ENCODE assay signal across 32 mouse cellular contexts in genomic region chr9:114922209-114922608, GRCm38 (mm10). TPM values are rescaled to one million over a fixed set of nuclear protein-coding genes. Genes with fewer than 3 reads are reported as not detected.
"Had no signal": no experiment of that assay in that cellular context is flagged by ENCODE, and none has a peak within 500 bp of the region (broad histone marks: within the 10 kb centered on the region; RNA-seq: fewer than 3 reads in every experiment).

No protein-coding gene starts in this region.

- DNase-seq: left cerebral cortex, postnatal 4 days; liver; liver, embryonic 13.5 days; liver, postnatal 0 days; lung, adult 18-20 months; lung, adult 2 months; lung, postnatal 10 days; lung, postnatal 14 days; lung, postnatal 36 days; lung, postnatal 4 days; midbrain, embryonic 14.5 days had no signal

- H3K27me3 ChIP-seq: limb, embryonic 12.5 days; limb, embryonic 13.5 days; limb, embryonic 15.5 days; liver, embryonic 12.5 days; liver, embryonic 13.5 days; liver, embryonic 15.5 days; lung, embryonic 15.5 days; megakaryocyte, embryonic 14.5 days; midbrain, embryonic 12.5 days; midbrain, embryonic 15.5 days; neural tube, embryonic 12.5 days had no signal

- H3K9me3 ChIP-seq: limb, embryonic 12.5 days; limb, embryonic 13.5 days; limb, embryonic 15.5 days; liver, embryonic 12.5 days; liver, embryonic 13.5 days; liver, embryonic 15.5 days; lung, embryonic 15.5 days; megakaryocyte, embryonic 14.5 days; midbrain, embryonic 10.5 days; midbrain, embryonic 12.5 days; midbrain, embryonic 15.5 days; neural tube, embryonic 12.5 days had no signal

- H3K27ac ChIP-seq: left cerebral cortex, adult 2 months; limb, embryonic 12.5 days; limb, embryonic 13.5 days; limb, embryonic 15.5 days; liver, embryonic 12.5 days; liver, embryonic 13.5 days; liver, embryonic 14.5 days; liver, embryonic 15.5 days; lung, embryonic 15.5 days; macrophage; midbrain, embryonic 10.5 days; midbrain, embryonic 12.5 days; midbrain, embryonic 15.5 days; neural tube, embryonic 12.5 days had no signal

- ATAC-seq: liver, embryonic 12.5 days; liver, postnatal 0 days; lung, postnatal 0 days; midbrain, embryonic 15.5 days; midbrain, embryonic 16.5 days had no signal

- H3K36me3 ChIP-seq: liver, embryonic 13.5 days; liver, embryonic 15.5 days; lung, embryonic 15.5 days; midbrain, embryonic 15.5 days; neural tube, embryonic 12.5 days had no signal

- H3K4me1 ChIP-seq: lung, embryonic 15.5 days had no signal

- H3K9ac ChIP-seq: limb, embryonic 12.5 days; limb, embryonic 13.5 days; limb, embryonic 15.5 days; liver, embryonic 12.5 days; liver, embryonic 13.5 days; liver, embryonic 14.5 days; liver, embryonic 15.5 days; liver, postnatal 0 days; lung, embryonic 14.5 days; lung, embryonic 15.5 days; midbrain, embryonic 12.5 days; midbrain, embryonic 15.5 days; neural tube, embryonic 12.5 days had no signal

- H3K4me2 ChIP-seq: limb, embryonic 12.5 days; limb, embryonic 13.5 days; limb, embryonic 15.5 days; liver, embryonic 12.5 days; liver, embryonic 13.5 days; liver, embryonic 15.5 days; lung, embryonic 14.5 days; lung, embryonic 15.5 days; midbrain, embryonic 12.5 days; midbrain, embryonic 15.5 days; neural tube, embryonic 12.5 days had no signal

- H3K4me3 ChIP-seq: left cerebral cortex, adult 2 months; limb, embryonic 12.5 days; limb, embryonic 13.5 days; limb, embryonic 15.5 days; liver, embryonic 12.5 days; liver, embryonic 13.5 days; liver, embryonic 15.5 days; lung, embryonic 15.5 days; megakaryocyte, embryonic 14.5 days; midbrain, embryonic 10.5 days; midbrain, embryonic 12.5 days; midbrain, embryonic 15.5 days; myocyte; neural tube, embryonic 12.5 days had no signal

RNA-seq across cellular contexts. Expression of gene Osbpl10, which starts 56.2 kb away (rescaled TPM):
- total RNA-seq: megakaryocyte progenitor cell, adult 5-6 weeks; megakaryocyte, adult 5-6 weeks; monocyte, adult 5-6 weeks had no signal
- polyA plus RNA-seq: macrophage had no signal
